Mouse (Mus musculus): ENCODE results near the gene Drosha.

DNA sequence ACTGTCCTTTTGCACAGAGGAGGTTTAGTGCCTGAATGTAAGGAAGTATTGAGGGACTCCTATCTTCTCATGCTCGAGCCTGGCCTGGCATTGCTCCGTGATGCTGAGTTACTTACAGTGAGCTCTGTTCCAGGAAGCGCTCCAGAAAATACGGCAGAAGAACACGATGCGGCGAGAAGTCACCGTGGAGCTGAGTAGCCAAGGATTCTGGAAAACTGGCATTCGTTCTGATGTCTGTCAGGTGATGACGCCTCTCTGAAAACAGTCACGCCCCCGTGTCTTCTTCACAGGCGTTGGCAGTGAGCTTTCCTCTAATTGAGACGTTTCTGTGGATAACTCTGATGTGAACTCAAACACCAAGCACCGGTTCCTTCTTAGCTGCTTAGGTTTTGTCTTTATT, 60.2 kb downstream of the Drosha start:
- TF ChIP-seq POLR2A (IDR thresholded peaks at IDR 0.05; ENCODE audit: extremely low read depth, insufficient read depth, low read length): no peak
- TF ChIP-seq CTCF (IDR thresholded peaks at IDR 0.05; ENCODE audit: extremely low read depth, insufficient read depth, low read length): no peak

Data from cortical plate, adult 2 months (tissue).